Mouse (Mus musculus) myocyte (in vitro differentiated cells): ENCODE measurements at regions not wholly inside any gene's neighbourhood (a gene's known extent, or its start where the extent isn't known, plus 50 kb on each side); places are given as distances from the start of the nearest gene placed in this dataset.

ENCODE experiments used
- E2F4 ChIP-seq: IDR thresholded peaks from one replicate; pipeline ENCODE4 v1.6.1; 2011; ENCODE audit warnings: mild to moderate bottlenecking, control low read depth, moderate library complexity; ENCODE audit not compliant: insufficient read depth
- MAX ChIP-seq: IDR thresholded peaks from one replicate; pipeline ENCODE4 v1.6.1; 2011; ENCODE audit warnings: low read depth, mild to moderate bottlenecking, control low read depth
- POLR2A ChIP-seq: IDR thresholded peaks from one replicate; pipeline ENCODE4 v1.6.1; 2011; ENCODE audit warnings: low read depth, mild to moderate bottlenecking, control low read depth, moderate library complexity; ENCODE audit not compliant: insufficient read length
- POLR2AphosphoS2 ChIP-seq: IDR thresholded peaks from one replicate; pipeline ENCODE4 v1.6.1; 2011; ENCODE audit warnings: low read depth, control low read depth; ENCODE audit not compliant: insufficient read length
- USF1 ChIP-seq: IDR thresholded peaks from one replicate; pipeline ENCODE4 v1.6.1; 2011; ENCODE audit warnings: low read depth, mild to moderate bottlenecking, control low read depth, moderate library complexity

- TF ChIP-seq POLR2AphosphoS2 (no peak), USF1 (no peak), MAX (no peak), E2F4 (no peak), POLR2A (no peak)
These were observed 274.8 kb downstream of the Vrk1 start for GRCm38 (mm10) chr12:106284814-106285213.
